Mouse (Mus musculus): ENCODE data around the gene Gdf7. TPM values are rescaled to one million over a fixed set of nuclear protein-coding genes. Genes with fewer than 3 reads are reported as not detected.

Gdf7 gene
- polyA plus RNA-seq, 1 experiment from 2014 or later: not detected

DNA sequence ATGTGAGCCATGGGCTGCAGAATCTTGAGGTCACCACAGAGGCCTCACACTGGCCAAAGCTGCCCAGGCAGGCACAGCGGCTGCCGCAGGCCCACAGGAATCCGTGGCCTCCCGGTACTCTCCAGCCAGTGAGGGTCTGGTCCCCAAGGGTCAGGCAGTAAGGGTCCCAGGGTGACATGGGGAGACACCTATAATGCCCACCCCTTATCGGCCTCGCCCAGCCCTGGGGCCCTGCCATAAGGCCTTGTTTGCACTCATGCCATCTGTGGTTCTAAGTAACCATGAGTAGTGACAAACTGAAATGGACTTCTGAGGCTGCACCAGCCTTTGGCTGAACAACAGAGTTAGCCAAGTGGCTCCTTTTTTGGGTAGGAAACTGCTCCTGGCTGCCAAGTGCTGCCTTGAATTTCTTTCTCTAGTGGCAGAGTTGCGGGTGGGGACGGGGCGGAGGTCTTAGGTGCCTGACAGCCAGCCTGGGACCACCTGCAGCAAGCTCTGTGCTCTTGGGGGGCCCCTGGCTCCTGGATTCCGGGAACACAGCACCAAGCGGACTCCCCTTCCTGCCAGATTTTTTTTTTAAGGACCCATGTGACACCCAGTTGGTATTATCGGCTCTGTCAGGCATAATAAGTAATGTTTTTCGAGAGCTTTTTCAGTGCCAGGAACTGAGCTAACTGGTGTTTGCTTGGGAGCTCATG is 23.6 kb upstream of the Gdf7 start:
- 93% methylated on average over 13 of the region's 13 CpGs for WGBS
- ATAC-seq: no peak
- Histone ChIP-seq H3K4me2 (no peak overlapping the region), H3K36me3 (ENCODE audit: poor library complexity, severe bottlenecking) (peaks cover 39% of the 10 kb centered on the region; the same call in 1 of the 2 replicates), H3K4me1 (peaks cover 9% of the 10 kb centered on the region), H3K9ac (no peak overlapping the region), H3K4me3 (no peak overlapping the region), H3K9me3 (replicated peaks) (no peaks in the 10 kb centered on the region), H3K27me3 (no peaks in the 10 kb centered on the region), H3K27ac (no peak overlapping the region)

GRCm38 (mm10) chr12:8324086-8324485 is 22.3 kb upstream of the Gdf7 start:
- no peak overlapping the region for H3K4me2 ChIP-seq
- no peak overlapping the region for H3K9ac ChIP-seq
- no peaks in the 10 kb centered on the region for H3K9me3 ChIP-seq (replicated peaks)
- 89% methylated on average over 10 of the region's 10 CpGs for WGBS
- H3K27ac ChIP-seq: no peak overlapping the region
- H3K4me1 ChIP-seq: peaks cover 9% of the 10 kb centered on the region
- H3K4me3 ChIP-seq: no peak overlapping the region
- no peak for ATAC-seq
- H3K27me3 ChIP-seq: no peaks in the 10 kb centered on the region
- H3K36me3 ChIP-seq (ENCODE audit: poor library complexity, severe bottlenecking): peaks cover 40% of the 10 kb centered on the region; the same call in 1 of the 2 replicates

DNA sequence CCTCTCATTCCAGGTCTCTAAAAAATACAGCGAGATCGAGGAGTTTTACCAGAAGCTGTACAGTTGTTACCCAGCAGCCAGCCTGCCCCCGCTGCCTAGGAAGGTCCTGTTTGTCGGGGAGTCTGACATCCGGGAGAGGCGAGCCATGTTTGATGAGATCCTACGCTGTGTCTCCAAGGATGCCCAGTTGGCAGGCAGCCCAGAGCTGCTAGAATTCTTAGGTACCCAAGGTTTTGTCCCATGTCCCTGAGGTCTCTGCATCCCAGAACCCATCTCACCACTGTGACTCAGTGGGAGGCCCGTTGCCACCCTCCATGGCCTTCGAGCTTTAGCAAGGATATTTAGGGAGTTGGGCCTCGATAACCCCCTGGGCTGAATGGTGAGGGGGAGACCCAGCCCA is 19.8 kb upstream of the Gdf7 start:
- no peaks in the 10 kb centered on the region for H3K4me1 ChIP-seq
- H3K4me2 ChIP-seq: no peak overlapping the region
- 90% methylated on average over 10 of the region's 10 CpGs for WGBS
- no peaks in the 10 kb centered on the region for H3K27me3 ChIP-seq
- H3K27ac ChIP-seq: no peak overlapping the region
- H3K9ac ChIP-seq: no peak overlapping the region; the same call in 1 of the 2 replicates
- no peak overlapping the region for H3K4me3 ChIP-seq
- H3K36me3 ChIP-seq (ENCODE audit: poor library complexity, severe bottlenecking): peaks cover 52% of the 10 kb centered on the region; the same call in 1 of the 2 replicates
- ATAC-seq: no peak
- H3K9me3 ChIP-seq (replicated peaks): no peaks in the 10 kb centered on the region

DNA sequence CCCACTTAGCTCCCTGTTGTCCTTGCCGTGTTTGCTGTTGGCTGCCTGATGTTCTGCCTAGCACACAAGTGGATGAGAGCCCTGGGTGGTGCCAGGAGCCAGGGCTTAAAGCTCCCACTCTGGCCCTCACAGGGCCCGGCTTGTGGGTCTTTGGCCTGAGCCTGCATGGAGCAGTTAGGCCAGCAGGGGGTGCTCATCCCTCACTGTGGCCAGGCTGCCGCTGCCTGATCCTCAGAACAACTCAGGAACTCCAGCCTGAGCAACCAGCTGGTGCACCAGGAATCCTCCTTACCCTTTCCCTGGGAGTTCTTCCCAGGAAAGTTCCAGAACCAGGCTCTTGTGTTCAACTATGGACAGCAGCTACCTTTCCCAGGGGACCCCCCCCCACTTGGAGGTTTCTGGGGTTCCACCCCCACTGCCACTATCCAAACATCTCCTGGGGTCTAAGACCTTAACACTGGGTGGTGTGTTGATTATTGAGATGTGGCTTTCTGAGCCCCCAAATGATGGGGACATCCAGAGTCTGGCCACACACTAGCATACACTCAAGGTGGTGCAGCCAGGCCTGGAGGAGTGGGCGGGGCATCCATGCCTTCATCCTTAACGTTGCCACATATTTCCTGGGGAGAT is 18.4 kb upstream of the Gdf7 start:
- Histone ChIP-seq H3K36me3 (ENCODE audit: poor library complexity, severe bottlenecking) (peaks cover 49% of the 10 kb centered on the region; the same call in 1 of the 2 replicates), H3K4me3 (no peak overlapping the region), H3K4me1 (no peaks in the 10 kb centered on the region), H3K9me3 (replicated peaks) (no peaks in the 10 kb centered on the region), H3K4me2 (no peak overlapping the region), H3K27me3 (no peaks in the 10 kb centered on the region), H3K27ac (no peak overlapping the region), H3K9ac (no peak overlapping the region)
- ATAC-seq: peak; percentile 46
- WGBS: 55% methylated on average over 5 of the region's 5 CpGs

DNA sequence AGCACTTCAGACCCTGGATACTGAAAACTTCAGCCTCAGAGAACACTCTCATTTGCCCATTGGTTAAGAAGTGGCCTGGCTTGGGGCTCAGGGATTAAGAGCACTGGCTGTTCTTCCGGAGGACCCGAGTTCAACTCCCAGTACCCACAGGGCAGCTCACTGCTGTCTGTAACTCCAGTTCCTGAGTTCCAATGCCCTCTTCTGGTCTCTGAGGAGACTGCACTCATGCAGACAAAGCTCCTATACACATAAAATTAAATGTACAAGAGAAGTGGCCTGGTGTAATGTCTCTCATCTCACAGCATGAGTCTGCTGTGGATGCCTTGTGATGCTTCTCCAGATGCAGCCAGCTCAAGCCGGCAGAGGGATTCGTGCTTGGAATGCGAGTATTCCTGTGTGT is 14.8 kb upstream of the Gdf7 start:
- H3K4me1 ChIP-seq: peaks cover 11% of the 10 kb centered on the region
- H3K27me3 ChIP-seq: peaks cover 9% of the 10 kb centered on the region; the same call in 1 of the 2 replicates
- no peak for ATAC-seq
- peaks cover 28% of the 10 kb centered on the region; the same call in 1 of the 2 replicates for H3K36me3 ChIP-seq (ENCODE audit: poor library complexity, severe bottlenecking)
- H3K9me3 ChIP-seq (replicated peaks): no peaks in the 10 kb centered on the region
- no peak overlapping the region for H3K9ac ChIP-seq
- no peak overlapping the region for H3K4me3 ChIP-seq
- 86% methylated on average over 5 of the region's 5 CpGs for WGBS
- H3K27ac ChIP-seq: no peak overlapping the region
- H3K4me2 ChIP-seq: no peak overlapping the region

GRCm38 (mm10) chr12:8313773-8314172 is 12.0 kb upstream of the Gdf7 start:
- 22% methylated on average over 12 of the region's 12 CpGs for WGBS
- peaks cover 24% of the 10 kb centered on the region for H3K27me3 ChIP-seq
- peak overlapping the region; percentile 75 for H3K4me2 ChIP-seq
- H3K9ac ChIP-seq: peak overlapping the region; percentile 69
- no peaks in the 10 kb centered on the region for H3K9me3 ChIP-seq (replicated peaks)
- peaks cover 11% of the 10 kb centered on the region for H3K4me1 ChIP-seq
- H3K36me3 ChIP-seq (ENCODE audit: poor library complexity, severe bottlenecking): peaks cover 11% of the 10 kb centered on the region; the same call in 1 of the 2 replicates
- H3K4me3 ChIP-seq: peak overlapping the region; percentile 59
- ATAC-seq: peak; percentile 39
- H3K27ac ChIP-seq: no peak overlapping the region

DNA sequence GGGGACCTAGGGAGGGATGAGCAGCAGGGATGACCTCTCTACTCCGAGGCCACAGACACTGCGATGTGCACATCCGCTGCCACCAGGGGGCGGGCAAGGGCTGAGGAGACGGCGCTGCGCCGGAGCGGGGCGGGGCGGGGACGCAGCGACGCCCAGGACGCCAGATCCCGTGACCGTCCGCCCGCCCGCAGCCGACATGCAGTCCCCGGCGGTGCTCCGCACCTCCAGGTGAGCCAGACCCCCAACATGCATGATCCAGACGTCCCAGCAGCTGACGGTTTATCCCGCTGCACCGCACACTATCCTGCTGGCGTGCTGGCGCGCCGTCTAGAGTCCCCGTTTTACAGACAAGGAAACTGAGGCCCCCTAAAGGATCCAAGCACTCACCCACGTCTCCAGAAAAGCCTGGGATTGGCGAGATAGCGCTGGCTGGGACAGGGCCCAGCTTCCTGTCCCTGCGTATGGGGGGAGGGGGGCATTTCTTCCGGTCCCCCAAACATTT is 11.6 kb upstream of the Gdf7 start, which contains the start of gene Hs1bp3:
Hs1bp3 (plus strand) TSS at position 163 of the 502 bp plus-strand sequence.
- Histone ChIP-seq H3K36me3 (ENCODE audit: poor library complexity, severe bottlenecking) (peaks cover 6% of the 10 kb centered on the region; the same call in 1 of the 2 replicates), H3K4me3 (peak within 1 kb of the TSS; percentile 59), H3K9ac (peak within 1 kb of the TSS; percentile 69), H3K4me1 (peaks cover 11% of the 10 kb centered on the region), H3K4me2 (peak within 1 kb of the TSS; percentile 75), H3K27me3 (peaks cover 24% of the 10 kb centered on the region), H3K9me3 (replicated peaks) (no peaks in the 10 kb centered on the region), H3K27ac (no peak within 1 kb of the TSS)
- 1% methylated on average over 38 of the region's 38 CpGs for WGBS
- ATAC-seq: peak; percentile 91

GRCm38 (mm10) chr12:8312266-8312665 is 10.5 kb upstream of the Gdf7 start:
- H3K9ac ChIP-seq: no peak overlapping the region
- WGBS: 88% methylated on average over 4 of the region's 4 CpGs
- no peaks in the 10 kb centered on the region for H3K9me3 ChIP-seq (replicated peaks)
- no peak overlapping the region for H3K4me2 ChIP-seq
- H3K4me1 ChIP-seq: peaks cover 11% of the 10 kb centered on the region
- no peaks in the 10 kb centered on the region for H3K36me3 ChIP-seq (ENCODE audit: poor library complexity, severe bottlenecking)
- no peak overlapping the region for H3K4me3 ChIP-seq
- no peak overlapping the region for H3K27ac ChIP-seq
- ATAC-seq: no peak
- peaks cover 24% of the 10 kb centered on the region for H3K27me3 ChIP-seq

DNA sequence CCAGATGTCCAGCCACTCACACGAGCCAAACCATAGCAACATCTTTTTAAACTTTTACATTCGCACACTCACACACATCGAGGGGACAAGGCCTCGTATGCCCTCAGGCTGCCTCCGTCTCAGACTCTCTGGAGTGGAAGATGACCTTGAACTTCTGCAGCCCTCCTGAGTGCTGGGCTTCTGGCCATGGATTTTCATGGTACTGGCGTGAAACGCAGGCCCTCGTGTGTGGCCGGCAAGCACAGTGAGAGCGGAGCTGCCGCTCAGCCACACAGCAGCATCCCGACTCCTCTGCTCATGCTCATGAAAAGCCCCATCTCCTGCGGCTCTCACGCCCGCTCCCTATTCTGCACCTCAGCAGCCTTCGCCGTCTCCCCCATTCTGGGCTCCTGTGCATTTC is 9.2 kb upstream of the Gdf7 start:
- Histone ChIP-seq H3K27ac (no peak overlapping the region), H3K9me3 (replicated peaks) (no peaks in the 10 kb centered on the region), H3K36me3 (ENCODE audit: poor library complexity, severe bottlenecking) (no peaks in the 10 kb centered on the region), H3K4me1 (peaks cover 11% of the 10 kb centered on the region), H3K4me3 (no peak overlapping the region), H3K9ac (no peak overlapping the region), H3K27me3 (peaks cover 30% of the 10 kb centered on the region), H3K4me2 (no peak overlapping the region)
- ATAC-seq: no peak
- 30% methylated on average over 17 of the region's 17 CpGs for WGBS

GRCm38 (mm10) chr12:8306910-8307309 is 5.2 kb upstream of the Gdf7 start:
- H3K4me1 ChIP-seq: peaks cover 6% of the 10 kb centered on the region
- 55% methylated on average over 1 of the region's 1 CpGs for WGBS
- H3K9me3 ChIP-seq (replicated peaks): no peaks in the 10 kb centered on the region
- H3K27ac ChIP-seq: no peak overlapping the region
- no peak overlapping the region for H3K4me2 ChIP-seq
- no peaks in the 10 kb centered on the region for H3K36me3 ChIP-seq (ENCODE audit: poor library complexity, severe bottlenecking)
- no peak overlapping the region for H3K9ac ChIP-seq
- ATAC-seq: no peak; the same call in 1 of the 2 replicates
- peaks cover 64% of the 10 kb centered on the region for H3K27me3 ChIP-seq
- no peak overlapping the region for H3K4me3 ChIP-seq

- no peak overlapping the region for H3K4me2 ChIP-seq
- H3K27me3 ChIP-seq: peaks cover 64% of the 10 kb centered on the region
Observed at GRCm38 (mm10) chr12:8306432-8306831, 4.7 kb upstream of the Gdf7 start.

DNA sequence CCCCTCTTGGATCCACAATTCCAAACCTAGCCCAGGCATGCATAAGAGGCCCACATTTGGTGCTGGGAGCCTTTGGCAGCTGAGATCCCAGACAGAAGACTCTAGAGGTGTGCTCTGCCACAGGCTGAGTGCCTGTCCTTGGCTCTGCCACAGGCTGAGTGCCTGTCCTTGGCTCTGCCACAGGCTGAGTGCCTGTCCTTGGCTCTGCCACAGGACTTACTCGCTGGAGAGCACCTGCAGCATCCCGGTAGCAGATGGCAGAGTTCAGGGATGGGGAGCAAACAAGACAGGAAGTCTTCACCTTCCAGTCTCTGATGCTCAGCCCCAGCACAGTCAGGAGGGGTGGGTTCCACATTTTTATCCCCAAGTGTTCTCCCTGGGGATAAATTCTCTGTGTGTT is 3.5 kb upstream of the Gdf7 start:
- WGBS: 58% methylated on average over 2 of the region's 2 CpGs
- no peak overlapping the region for H3K27ac ChIP-seq
- no peak overlapping the region for H3K4me3 ChIP-seq
- no peak overlapping the region for H3K9ac ChIP-seq
- no peak overlapping the region for H3K4me2 ChIP-seq
- H3K9me3 ChIP-seq (replicated peaks): no peaks in the 10 kb centered on the region
- ATAC-seq: no peak
- peaks cover 13% of the 10 kb centered on the region for H3K4me1 ChIP-seq
- no peaks in the 10 kb centered on the region for H3K36me3 ChIP-seq (ENCODE audit: poor library complexity, severe bottlenecking)
- H3K27me3 ChIP-seq: peaks cover 65% of the 10 kb centered on the region

More at GRCm38 (mm10) chr12:8306432-8306831, 4.7 kb upstream of the Gdf7 start:
- Histone ChIP-seq H3K36me3 (ENCODE audit: poor library complexity, severe bottlenecking) (no peaks in the 10 kb centered on the region), H3K9ac (no peak overlapping the region), H3K4me3 (no peak overlapping the region), H3K9me3 (replicated peaks) (no peaks in the 10 kb centered on the region), H3K27ac (no peak overlapping the region), H3K4me1 (peaks cover 11% of the 10 kb centered on the region)
- 5% methylated on average over 5 of the region's 5 CpGs for WGBS
- ATAC-seq: peak; percentile 61

All from forebrain, embryonic 13.5 days (tissue).